ENCODE assay signal across 8 mouse cellular contexts in the genomic region with DNA sequence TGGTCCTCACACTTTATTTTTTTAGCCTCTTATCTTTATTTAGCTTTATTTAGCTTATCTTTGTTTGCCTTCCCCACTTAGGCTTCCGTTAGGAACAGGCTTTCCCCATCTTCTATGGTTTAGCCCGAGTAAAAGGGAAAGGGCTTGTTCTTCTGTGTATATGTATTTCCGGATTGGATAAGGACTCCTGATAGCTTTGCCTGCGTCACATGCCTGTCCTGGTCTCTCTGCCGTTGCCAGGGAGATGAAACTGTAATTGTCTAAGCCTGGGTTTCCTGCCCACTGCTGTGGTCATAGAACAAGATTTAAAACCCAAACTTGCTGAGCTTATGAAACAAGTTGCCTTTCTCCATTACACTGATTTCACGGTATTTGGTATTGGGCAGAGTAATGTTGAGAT. TPM values are rescaled to one million over a fixed set of nuclear protein-coding genes. Genes with fewer than 3 reads are reported as not detected.
DNase-seq lines count a peak whose midpoint lies in the region; ATAC-seq and TF ChIP-seq lines count a peak whose summit lies in the region.

No protein-coding gene starts in this region.

- TF ChIP-seq CTCF in C2C12 (IDR thresholded peaks at IDR 0.05; ENCODE audit: control insufficient read depth, insufficient read depth, insufficient read length): no peak

- H3K36me3 ChIP-seq in C2C12 (ENCODE audit: control insufficient read depth, insufficient read depth): no peaks in the 10 kb centered on the region
- no peaks in the 10 kb centered on the region for H3K36me3 ChIP-seq in forebrain, embryonic 10.5 days (replicated peaks)

- H3ac ChIP-seq in C2C12 (ENCODE audit: control insufficient read depth, insufficient read length, low read depth): no peak overlapping the region

- WGBS in forebrain, embryonic 10.5 days: 71% methylated on average over 6 of the region's 6 CpGs

- H3K27me3 ChIP-seq in C2C12 (ENCODE audit: control insufficient read depth, insufficient read depth, insufficient read length): no peaks in the 10 kb centered on the region
- H3K27me3 ChIP-seq in forebrain, embryonic 10.5 days (ENCODE audit: poor library complexity, severe bottlenecking): no peaks in the 10 kb centered on the region

- H3K27ac ChIP-seq in forebrain, embryonic 10.5 days: no peak overlapping the region

- H3K9me3 ChIP-seq in forebrain, embryonic 10.5 days: no peaks in the 10 kb centered on the region

- H3K79me3 ChIP-seq in C2C12 (ENCODE audit: low read depth): no peaks in the 10 kb centered on the region

- intact Hi-C loops in heart, postnatal 36 days (cut with DNase I): no loop called here

- H3K4me3 ChIP-seq in C2C12 (ENCODE audit: insufficient read depth, poor library complexity, severe bottlenecking): no peak overlapping the region
- H3K4me3 ChIP-seq in forebrain, embryonic 10.5 days: no peak overlapping the region

- 0 out of 2 replicates have a peak, but pooled peaks cover 3% of the 10 kb centered on the region for H3K4me1 ChIP-seq in forebrain, embryonic 10.5 days

- peak; percentile 89 for DNase-seq in heart, adult 11 months
- no peak for DNase-seq in heart, postnatal 36 days
- DNase-seq in lung, postnatal 25 days (ENCODE audit: low spot score): peak; percentile 60
- DNase-seq in forebrain, embryonic 10.5 days (ENCODE audit: extremely low spot score, low spot score): no peak
- DNase-seq in gastrocnemius, postnatal 4 days (ENCODE audit: low spot score in 2 of 2): no peak

- peak; percentile 91 for ATAC-seq in granulocyte monocyte progenitor cell, adult 5-6 weeks (replicated peaks; ENCODE audit: poor library complexity, severe bottlenecking)
- no peak for ATAC-seq in inflammation-experienced regulatory T-cells, adult 6 months

- no peaks in the 10 kb centered on the region for H3K79me2 ChIP-seq in C2C12 (ENCODE audit: control insufficient read depth, insufficient read depth)

TF ChIP-seq in C2C12, 6 proteins besides CTCF, POLR2A, EP300 and RAD21:
- TF ChIP-seq MYOD1 (IDR thresholded peaks at IDR 0.05; ENCODE audit: control insufficient read depth, insufficient read length, low read depth) (no peak), MAX (IDR thresholded peaks at IDR 0.05) (no peak), USF1 (IDR thresholded peaks at IDR 0.05; ENCODE audit: low read depth) (peak; percentile 66), FOSL1 (IDR thresholded peaks at IDR 0.05; ENCODE audit: insufficient read depth, low read length, poor library complexity, severe bottlenecking) (no peak), CEBPB (IDR thresholded peaks at IDR 0.05; ENCODE audit: low read depth) (no peak)
TF ChIP-seq in C2C12: peak in this region for 1.

RNA-seq across cellular contexts. Expression of a gene that starts 25.0 kb away (rescaled TPM):
- 10 to 100 TPM; 39.0 to 41.1 TPM for total RNA-seq in heart, postnatal 36 days (2021)
- polyA plus RNA-seq in C2C12 (2012; fragmentation: generic; extraction: Trizol): 2.6 TPM
- total RNA-seq in granulocyte monocyte progenitor cell, adult 5-6 weeks (2014; fragmentation: Nextera tagmentation): 16.9 and 28.6 TPM in 2 replicates
- 28.8 and 32.2 TPM in 2 replicates for total RNA-seq in granulocyte monocyte progenitor cell, adult 5-6 weeks (2017)
- polyA plus RNA-seq in inflammation-experienced regulatory T-cells, adult 6 months (2017; shearing (Covaris generic)): 10 to 100 TPM in 2 of 3 experiments, 1 to 10 TPM in 1; 7.0 to 13.9 (median 13.4) TPM
- 8.1 and 8.9 TPM in 2 replicates for polyA plus RNA-seq in forebrain, embryonic 10.5 days (2016; fragmentation: Nextera tagmentation; extraction: Ambion mirVana)
- total RNA-seq in gastrocnemius, postnatal 4 days (2021): 10 to 100 TPM; 20.1 to 23.0 TPM

RNA-seq across cellular contexts. Expression of a gene that starts 42.6 kb away (rescaled TPM):
- total RNA-seq in heart, postnatal 36 days (2021): not detected
- polyA plus RNA-seq in C2C12 (2012; fragmentation: generic; extraction: Trizol): not detected
- total RNA-seq in granulocyte monocyte progenitor cell, adult 5-6 weeks (2014; fragmentation: Nextera tagmentation): not detected in 2 replicates
- not detected in 2 replicates for total RNA-seq in granulocyte monocyte progenitor cell, adult 5-6 weeks (2017)
- not detected for polyA plus RNA-seq in inflammation-experienced regulatory T-cells, adult 6 months (2017; shearing (Covaris generic))
- not detected in 2 replicates for polyA plus RNA-seq in forebrain, embryonic 10.5 days (2016; fragmentation: Nextera tagmentation; extraction: Ambion mirVana)
- total RNA-seq in gastrocnemius, postnatal 4 days (2021): not detected

Comparison
In these comparisons a context has a peak if more than half of its experiments do, and no peak if none do; other contexts are left out.
1. DNase-seq: peak in heart, adult 11 months (single experiment) and lung, postnatal 25 days (single experiment); none in heart, postnatal 36 days (0 of 2), forebrain, embryonic 10.5 days (single experiment) and gastrocnemius, postnatal 4 days (0 of 2).